Mouse (Mus musculus): Measurements from ENCODE around the gene Arid1b.

GRCm38 (mm10) chr17:5330644-5331043, 336.5 kb downstream of the Arid1b start:
- no peak for TF ChIP-seq CTCF (conservative IDR thresholded peaks at IDR 0.05; ENCODE audit: low read length)
- TF ChIP-seq POU5F1 (IDR thresholded peaks at IDR 0.05; ENCODE audit: borderline replicate concordance, low read length) = no peak

Data from E14TG2a.4 (cell line).